Mouse (Mus musculus): ENCODE data around the gene Usp19. TPM values are rescaled to one million over a fixed set of nuclear protein-coding genes. Genes with fewer than 3 reads are reported as not detected.

Usp19 gene
- total RNA-seq, 2 experiments from 2014 or later: 99.1 to 105 TPM

GRCm38 (mm10) chr9:108492043-108492750, 1.8 kb downstream of the Usp19 start:
- intact Hi-C loops (cut with DNase I): loop anchor here (2.0 kb wide), 1 partner anchor 15 kb away; the partner anchor contains the start of gene Qars
- peak in 1 of 2 experiments; percentile 35 for DNase-seq

- intact Hi-C loops (cut with DNase I): loop anchor here (2.0 kb wide), 1 partner anchor 14 kb away; the partner anchor contains the start of gene Qars
- no peak for DNase-seq
Observed at GRCm38 (mm10) chr9:108493246-108493645, 2.8 kb downstream of the Usp19 start.

GRCm38 (mm10) chr9:108494146-108494825, 3.9 kb downstream of the Usp19 start:
- no peak for DNase-seq
- intact Hi-C loops (cut with DNase I): no loop called here

- no peak for DNase-seq
- intact Hi-C loops (cut with DNase I): no loop called here
Observed at GRCm38 (mm10) chr9:108494905-108495304, 4.5 kb downstream of the Usp19 start.

GRCm38 (mm10) chr9:108499231-108499630, 8.8 kb downstream of the Usp19 start:
- DNase-seq: no peak
- intact Hi-C loops (cut with DNase I): no loop called here

GRCm38 (mm10) chr9:108499943-108500342, 9.5 kb downstream of the Usp19 start:
- DNase-seq: no peak
- intact Hi-C loops (cut with DNase I): no loop called here

GRCm38 (mm10) chr9:108506901-108507300, 16.5 kb downstream of the Usp19 start:
- no peak for DNase-seq
- intact Hi-C loops (cut with DNase I): loop anchor here (2.0 kb wide), 1 partner anchor 14 kb away; no protein-coding TSS in a partner anchor

- intact Hi-C loops (cut with DNase I): loop anchor here (2.0 kb wide), 1 partner anchor 15 kb away; no protein-coding TSS in a partner anchor
- DNase-seq: peak; percentile 91 to 92
Observed at GRCm38 (mm10) chr9:108507619-108508434, 17.4 kb downstream of the Usp19 start, which contains the start of gene Qars. Qars (plus strand) TSS chr9:108507706.

GRCm38 (mm10) chr9:108508776-108509175, 18.4 kb downstream of the Usp19 start:
- DNase-seq: no peak
- intact Hi-C loops (cut with DNase I): no loop called here

- intact Hi-C loops (cut with DNase I): loop anchor here (2.0 kb wide), 1 partner anchor 36 kb away; no protein-coding TSS in a partner anchor
- DNase-seq: peak; percentile 93 to 97
Observed at GRCm38 (mm10) chr9:108516380-108517251, 26.2 kb downstream of the Usp19 start, which contains the start of gene Qrich1. Qrich1 (plus strand) TSS chr9:108516806.

GRCm38 (mm10) chr9:108517253-108517930, 27.0 kb downstream of the Usp19 start:
- peak; percentile 76 to 85 for DNase-seq
- intact Hi-C loops (cut with DNase I): loop anchor here (2.0 kb wide), 1 partner anchor 37 kb away; no protein-coding TSS in a partner anchor

- no peak for DNase-seq
- intact Hi-C loops (cut with DNase I): loop anchor here (2.0 kb wide), 1 partner anchor 37 kb away; no protein-coding TSS in a partner anchor
Observed at GRCm38 (mm10) chr9:108517931-108518332, 27.5 kb downstream of the Usp19 start.

GRCm38 (mm10) chr9:108521604-108522003, 31.2 kb downstream of the Usp19 start:
- no peak for DNase-seq
- intact Hi-C loops (cut with DNase I): no loop called here

GRCm38 (mm10) chr9:108523341-108523740, 32.9 kb downstream of the Usp19 start:
- DNase-seq: no peak
- intact Hi-C loops (cut with DNase I): no loop called here

GRCm38 (mm10) chr9:108525400-108525799, 35.0 kb downstream of the Usp19 start:
- intact Hi-C loops (cut with DNase I): no loop called here
- no peak for DNase-seq

GRCm38 (mm10) chr9:108530954-108531353, 40.6 kb downstream of the Usp19 start:
- no peak for DNase-seq
- intact Hi-C loops (cut with DNase I): no loop called here

- intact Hi-C loops (cut with DNase I): no loop called here
- no peak for DNase-seq
Observed at GRCm38 (mm10) chr9:108531496-108531895, 41.1 kb downstream of the Usp19 start.

GRCm38 (mm10) chr9:108540846-108541245, 50.4 kb downstream of the Usp19 start:
- no peak for DNase-seq
- intact Hi-C loops (cut with DNase I): no loop called here

GRCm38 (mm10) chr9:108545986-108546385, 55.6 kb downstream of the Usp19 start:
- intact Hi-C loops (cut with DNase I): no loop called here
- no peak for DNase-seq

All from heart, postnatal 36 days (tissue).